Mouse (Mus musculus): ENCODE data around the gene Zfp668. TPM values are rescaled to one million over a fixed set of nuclear protein-coding genes. Genes with fewer than 3 reads are reported as not detected.

Zfp668 gene
- polyA plus RNA-seq, 1 experiment: 18.0 TPM

GRCm38 (mm10) chr7:127814241-127814921, 62.2 kb downstream of the Zfp668 start:
- Histone ChIP-seq H3K4me1 (peaks cover 43% of the 10 kb centered on the region), H3K36me3 (replicated peaks; ENCODE audit: low read length) (no peaks in the 10 kb centered on the region), H3K27me3 (replicated peaks) (peaks cover 6% of the 10 kb centered on the region), H3K9me3 (no peaks in the 10 kb centered on the region; the same call in 1 of the 2 replicates), H3K4me3 (replicated peaks) (no peak overlapping the region)
- no peak for TF ChIP-seq FLI1 (IDR thresholded peaks at IDR 0.05; ENCODE audit: low read length)
- TF ChIP-seq GATA1 (IDR thresholded peaks at IDR 0.05; ENCODE audit: borderline replicate concordance, low read length): no peak

GRCm38 (mm10) chr7:127813821-127814220, 62.8 kb downstream of the Zfp668 start:
- H3K27me3 ChIP-seq (replicated peaks): peaks cover 6% of the 10 kb centered on the region
- no peaks in the 10 kb centered on the region for H3K36me3 ChIP-seq (replicated peaks; ENCODE audit: low read length)
- TF ChIP-seq GATA1 (IDR thresholded peaks at IDR 0.05; ENCODE audit: borderline replicate concordance, low read length) (no peak), FLI1 (IDR thresholded peaks at IDR 0.05; ENCODE audit: low read length) (no peak)
- peaks cover 49% of the 10 kb centered on the region for H3K4me1 ChIP-seq
- H3K4me3 ChIP-seq (replicated peaks): no peak overlapping the region
- no peaks in the 10 kb centered on the region; the same call in 1 of the 2 replicates for H3K9me3 ChIP-seq

Other genes starting within 250 kb of the Zfp668 start
- gene Bcl7c, start 167.9 kb downstream of the Zfp668 start, polyA plus RNA-seq (2012; ENCODE audit: insufficient read depth, low replicate concordance): 52.6 and 165 TPM in 2 replicates
- not detected in 2 replicates for gene Ctf1, start 164.1 kb downstream of the Zfp668 start, polyA plus RNA-seq (2012; ENCODE audit: insufficient read depth, low replicate concordance)
- gene Ctf2, start 144.7 kb downstream of the Zfp668 start, polyA plus RNA-seq (2012; ENCODE audit: insufficient read depth, low replicate concordance): not detected in 2 replicates
- gene Fbxl19, start 132.3 kb downstream of the Zfp668 start, polyA plus RNA-seq (2012; ENCODE audit: insufficient read depth, low replicate concordance): 54.6 and 102 TPM in 2 replicates
- 27.3 and 62.4 TPM in 2 replicates for gene Orai3, start 107.0 kb downstream of the Zfp668 start, polyA plus RNA-seq (2012; ENCODE audit: insufficient read depth, low replicate concordance)
- 32.9 and 47.6 TPM in 2 replicates for gene Setd1a, start 100.2 kb downstream of the Zfp668 start, polyA plus RNA-seq (2012; ENCODE audit: insufficient read depth, low replicate concordance)
- gene Gm49388, start 91.2 kb downstream of the Zfp668 start, polyA plus RNA-seq (2012; ENCODE audit: insufficient read depth, low replicate concordance): not detected in 2 replicates
- 13.9 and 53.3 TPM in 2 replicates for gene Hsd3b7, start 76.2 kb downstream of the Zfp668 start, polyA plus RNA-seq (2012; ENCODE audit: insufficient read depth, low replicate concordance)
- 27.2 and 167 TPM in 2 replicates for gene Stx4a, start 52.5 kb downstream of the Zfp668 start, polyA plus RNA-seq (2012; ENCODE audit: insufficient read depth, low replicate concordance)
- 0.02 TPM in 1 of 2 replicates, not detected in the other for gene Stx1b, start 52.3 kb downstream of the Zfp668 start, polyA plus RNA-seq (2012; ENCODE audit: insufficient read depth, low replicate concordance)
- gene Zfp646, start 607 bp downstream of the Zfp668 start, polyA plus RNA-seq (2012; ENCODE audit: insufficient read depth, low replicate concordance): 1.0 and 6.3 TPM in 2 replicates
- 0.44 TPM in 1 of 2 replicates, not detected in the other for gene Prss53, start 14.1 kb upstream of the Zfp668 start, polyA plus RNA-seq (2012; ENCODE audit: insufficient read depth, low replicate concordance)
- gene Gm21974, start 18.6 kb upstream of the Zfp668 start, polyA plus RNA-seq (2012; ENCODE audit: insufficient read depth, low replicate concordance): not detected in 2 replicates
- 26.7 and 40.9 TPM in 2 replicates for gene Vkorc1, start 18.8 kb upstream of the Zfp668 start, polyA plus RNA-seq (2012; ENCODE audit: insufficient read depth, low replicate concordance)
- 36.9 and 149 TPM in 2 replicates for gene Bckdk, start 27.3 kb upstream of the Zfp668 start, polyA plus RNA-seq (2012; ENCODE audit: insufficient read depth, low replicate concordance)
- gene Kat8, start 35.7 kb upstream of the Zfp668 start, polyA plus RNA-seq (2012; ENCODE audit: insufficient read depth, low replicate concordance): 2.6 and 4.8 TPM in 2 replicates
- not detected in 2 replicates for gene Prss8, start 53.3 kb upstream of the Zfp668 start, polyA plus RNA-seq (2012; ENCODE audit: insufficient read depth, low replicate concordance)
- 2.7 and 10.0 TPM in 2 replicates for gene Prss36, start 69.9 kb upstream of the Zfp668 start, polyA plus RNA-seq (2012; ENCODE audit: insufficient read depth, low replicate concordance)
- 25.6 and 318 TPM in 2 replicates for gene Fus, start 90.6 kb upstream of the Zfp668 start, polyA plus RNA-seq (2012; ENCODE audit: insufficient read depth, low replicate concordance)
- gene Pycard, start 117.0 kb upstream of the Zfp668 start, polyA plus RNA-seq (2012; ENCODE audit: insufficient read depth, low replicate concordance): 1.1 and 17.0 TPM in 2 replicates
- 0.50 TPM in 1 of 2 replicates, not detected in the other for gene Trim72, start 127.1 kb upstream of the Zfp668 start, polyA plus RNA-seq (2012; ENCODE audit: insufficient read depth, low replicate concordance)
- gene Itgam, start 185.8 kb upstream of the Zfp668 start, polyA plus RNA-seq (2012; ENCODE audit: insufficient read depth, low replicate concordance): 0.69 and 6.0 TPM in 2 replicates
- gene Gm49368, start 185.9 kb upstream of the Zfp668 start, polyA plus RNA-seq (2012; ENCODE audit: insufficient read depth, low replicate concordance): not detected in 2 replicates